Mouse (Mus musculus) heart, embryonic 16.5 days (tissue): ENCODE data around the gene Coro1c. TPM values are rescaled to one million over a fixed set of nuclear protein-coding genes. Genes with fewer than 3 reads are reported as not detected.
A peak's percentile ranks its signal among the peaks of the same experiment; 100 is the strongest.

Experiments
- ATAC-seq: fragments of 200-750 bp; cut with Nextera tagmentation; replicated peaks from 2 replicates; pipeline ENCODE4 v1.8.0; 2017; ENCODE audit warnings: moderate number of reproducible peaks; ENCODE audit not compliant: insufficient read depth, low FRiP score; ENCODE audit errors: extremely low read depth
- H3K27ac ChIP-seq: fragments of 300-500 bp; sonication (generic); 2 replicates; pipeline ENCODE4 v1.5.1; 2014; ENCODE audit warnings: mild to moderate bottlenecking, low read length, control low read depth, moderate library complexity
- H3K27me3 ChIP-seq: fragments of 300-500 bp; sonication (generic); 2 replicates; pipeline ENCODE4 v1.6.1; 2014; ENCODE audit warnings: low read length, mixed read lengths; ENCODE audit not compliant: control insufficient read depth, insufficient read depth
- H3K36me3 ChIP-seq: fragments of 300-500 bp; sonication (generic); 2 replicates; pipeline ENCODE4 v1.6.1; 2014; ENCODE audit not compliant: control insufficient read depth, insufficient read depth
- H3K4me1 ChIP-seq: fragments of 300-500 bp; sonication (generic); 2 replicates; pipeline ENCODE4 v1.6.1; 2014; ENCODE audit warnings: low read length, mixed read lengths; ENCODE audit not compliant: control insufficient read depth, insufficient read depth
- H3K4me2 ChIP-seq: fragments of 300-500 bp; sonication (generic); 2 replicates; pipeline ENCODE4 v1.6.1; 2014; ENCODE audit warnings: low read depth, mild to moderate bottlenecking, control low read depth, low read length
- H3K4me3 ChIP-seq: fragments of 300-500 bp; sonication (generic); 2 replicates; pipeline ENCODE4 v1.5.1; 2014; ENCODE audit warnings: mild to moderate bottlenecking, control low read depth, low read length
- H3K9ac ChIP-seq: fragments of 300-500 bp; sonication (generic); 2 replicates; pipeline ENCODE4 v1.6.1; 2014; ENCODE audit warnings: low read length, control low read depth
- H3K9me3 ChIP-seq: fragments of 300-500 bp; sonication (generic); replicated peaks from 2 replicates; pipeline ENCODE4 v1.6.1; 2016; ENCODE audit warnings: low read length; ENCODE audit not compliant: control insufficient read depth
- WGBS: fragments of 180-500 bp; shearing (Covaris S2); extraction: QIAGEN DNeasy Blood & Tissue Kit; methylation state at CpG from one replicate; pipeline ENCODE4 v1.1.7; 2014; 5-methylcytosine and 5-hydroxymethylcytosine counted together
- polyA plus RNA-seq: library from polyadenylated mRNA; unstranded; fragments of >200 nt; fragmentation: Nextera tagmentation; extraction: Ambion mirVana; gene quantifications from 2 replicates; pipeline ENCODE4 v1.2.1, GENCODE M21; 2015

The Coro1c gene
- polyA plus RNA-seq, 1 experiment from 2014 or later, result 85.9 TPM

- Histone ChIP-seq H3K9me3 (no peaks in the 10 kb centered on the region), H3K4me3 (peak overlapping the region; percentile 9; the same call in 1 of the 2 replicates), H3K36me3 (no peaks in the 10 kb centered on the region), H3K4me2 (0 out of 2 replicates have a peak overlapping the region, but pooled peaks have one; percentile 0), H3K4me1 (no peaks in the 10 kb centered on the region), H3K9ac (no peak overlapping the region), H3K27ac (no peak overlapping the region), H3K27me3 (no peaks in the 10 kb centered on the region)
- WGBS, result 52% methylated on average over 4 of the region's 4 CpGs
- no peak for ATAC-seq
Observed at GRCm38 (mm10) chr5:113827991-113828411, 80.6 kb downstream of the Coro1c start.

DNA sequence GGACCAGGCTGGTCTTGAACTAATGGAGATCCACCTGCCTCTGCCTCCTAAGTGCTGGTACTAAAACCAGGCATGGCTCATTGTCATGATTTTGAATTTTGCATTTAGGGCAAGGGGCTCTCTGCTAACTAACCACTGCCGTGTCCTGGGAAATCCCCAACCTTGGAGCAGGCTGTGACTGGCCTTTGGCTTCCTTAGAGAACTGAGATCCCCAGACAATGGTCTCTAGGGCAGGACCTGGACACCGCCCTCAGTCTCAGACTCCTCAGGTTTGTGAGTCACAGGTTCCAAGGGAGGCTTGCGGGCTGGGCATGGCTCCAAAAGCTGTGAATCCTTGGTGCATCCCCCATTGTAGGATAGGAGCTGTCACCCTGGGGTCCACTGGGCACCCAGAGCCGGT lies 81.9 kb downstream of the Coro1c start:
- Histone ChIP-seq H3K9ac (no peak overlapping the region), H3K4me2 (no peak overlapping the region), H3K27me3 (no peaks in the 10 kb centered on the region), H3K36me3 (no peaks in the 10 kb centered on the region), H3K27ac (no peak overlapping the region), H3K9me3 (no peaks in the 10 kb centered on the region), H3K4me3 (no peak overlapping the region), H3K4me1 (no peaks in the 10 kb centered on the region)
- 82% methylated on average over 4 of the region's 4 CpGs for WGBS
- ATAC-seq, result no peak

DNA sequence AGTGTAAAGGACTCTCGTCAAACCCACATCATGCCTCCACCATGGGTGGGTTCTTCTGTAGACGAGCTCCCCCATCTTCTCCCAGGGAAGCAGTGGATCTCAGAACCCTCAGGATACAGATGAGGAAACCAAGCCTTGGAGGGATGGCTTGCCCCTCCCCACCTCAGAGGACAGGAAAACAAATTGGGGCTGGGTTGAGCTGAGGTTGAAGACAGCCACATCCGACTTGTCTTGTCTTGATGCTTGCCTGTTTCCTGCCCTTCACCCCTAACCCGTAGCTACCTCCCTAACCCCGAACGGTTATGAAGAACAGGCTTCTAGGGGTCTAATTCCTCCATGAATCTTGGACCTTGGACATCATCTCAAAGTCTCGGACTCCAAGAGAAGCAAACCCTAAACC lies 83.0 kb downstream of the Coro1c start:
- peak overlapping the region; percentile 23 for H3K4me2 ChIP-seq
- WGBS, result 70% methylated on average over 7 of the region's 7 CpGs
- no peak for ATAC-seq
- no peak overlapping the region for H3K9ac ChIP-seq
- no peaks in the 10 kb centered on the region for H3K9me3 ChIP-seq
- no peaks in the 10 kb centered on the region for H3K27me3 ChIP-seq
- no peak overlapping the region for H3K4me3 ChIP-seq
- H3K36me3 ChIP-seq, result no peaks in the 10 kb centered on the region
- H3K27ac ChIP-seq, result no peak overlapping the region
- H3K4me1 ChIP-seq, result no peaks in the 10 kb centered on the region

DNA sequence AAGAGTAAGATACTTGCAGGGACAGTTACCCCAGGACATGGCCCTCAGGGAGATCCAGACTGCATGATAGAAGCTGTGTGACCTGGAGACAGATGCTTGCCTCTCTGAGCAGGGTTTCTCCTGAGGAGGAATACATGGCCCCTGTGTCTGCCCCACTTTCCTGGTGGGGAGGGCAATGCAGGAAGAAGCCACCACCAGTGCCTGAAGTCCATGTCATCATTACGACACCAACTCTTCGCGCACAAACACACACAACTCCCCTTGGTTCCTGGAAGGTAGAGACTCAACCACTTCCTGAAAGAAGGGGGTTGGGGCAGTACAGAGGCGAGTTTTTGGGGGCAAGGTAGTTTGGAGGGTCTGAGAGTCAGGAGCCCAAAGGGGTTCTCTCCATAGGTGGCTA lies 84.3 kb downstream of the Coro1c start:
- no peaks in the 10 kb centered on the region for H3K4me1 ChIP-seq
- no peak overlapping the region for H3K4me2 ChIP-seq
- H3K27me3 ChIP-seq, result no peaks in the 10 kb centered on the region; the same call in 1 of the 2 replicates
- WGBS, result 77% methylated on average over 4 of the region's 4 CpGs
- no peak for ATAC-seq
- no peaks in the 10 kb centered on the region for H3K9me3 ChIP-seq
- no peak overlapping the region for H3K27ac ChIP-seq
- H3K36me3 ChIP-seq, result no peaks in the 10 kb centered on the region
- H3K9ac ChIP-seq, result no peak overlapping the region
- H3K4me3 ChIP-seq, result no peak overlapping the region

- Histone ChIP-seq H3K4me1 (no peaks in the 10 kb centered on the region), H3K36me3 (no peaks in the 10 kb centered on the region), H3K9me3 (no peaks in the 10 kb centered on the region), H3K9ac (no peak overlapping the region), H3K27ac (no peak overlapping the region), H3K27me3 (no peaks in the 10 kb centered on the region; the same call in 1 of the 2 replicates), H3K4me3 (no peak overlapping the region), H3K4me2 (no peak overlapping the region)
- 70% methylated on average over 14 of the region's 14 CpGs for WGBS
- no peak for ATAC-seq
Observed at GRCm38 (mm10) chr5:113818572-113818971, 90.0 kb downstream of the Coro1c start.

GRCm38 (mm10) chr5:113815638-113816152 lies 92.9 kb downstream of the Coro1c start:
- Histone ChIP-seq H3K4me2 (no peak overlapping the region), H3K27ac (no peak overlapping the region), H3K4me1 (no peaks in the 10 kb centered on the region), H3K27me3 (no peaks in the 10 kb centered on the region; the same call in 1 of the 2 replicates), H3K4me3 (no peak overlapping the region), H3K9ac (no peak overlapping the region), H3K9me3 (peaks cover 9% of the 10 kb centered on the region; the same call in 1 of the 2 replicates), H3K36me3 (no peaks in the 10 kb centered on the region)
- WGBS, result 17% methylated on average over 15 of the region's 15 CpGs
- ATAC-seq, result no peak

GRCm38 (mm10) chr5:113815041-113815389 lies 93.5 kb downstream of the Coro1c start:
- Histone ChIP-seq H3K9me3 (peaks cover 9% of the 10 kb centered on the region; the same call in 1 of the 2 replicates), H3K4me3 (no peak overlapping the region), H3K9ac (no peak overlapping the region), H3K4me1 (no peaks in the 10 kb centered on the region), H3K27me3 (no peaks in the 10 kb centered on the region; the same call in 1 of the 2 replicates), H3K27ac (no peak overlapping the region), H3K36me3 (no peaks in the 10 kb centered on the region), H3K4me2 (no peak overlapping the region)
- WGBS, result 51% methylated on average over 11 of the region's 11 CpGs
- ATAC-seq, result no peak

DNA sequence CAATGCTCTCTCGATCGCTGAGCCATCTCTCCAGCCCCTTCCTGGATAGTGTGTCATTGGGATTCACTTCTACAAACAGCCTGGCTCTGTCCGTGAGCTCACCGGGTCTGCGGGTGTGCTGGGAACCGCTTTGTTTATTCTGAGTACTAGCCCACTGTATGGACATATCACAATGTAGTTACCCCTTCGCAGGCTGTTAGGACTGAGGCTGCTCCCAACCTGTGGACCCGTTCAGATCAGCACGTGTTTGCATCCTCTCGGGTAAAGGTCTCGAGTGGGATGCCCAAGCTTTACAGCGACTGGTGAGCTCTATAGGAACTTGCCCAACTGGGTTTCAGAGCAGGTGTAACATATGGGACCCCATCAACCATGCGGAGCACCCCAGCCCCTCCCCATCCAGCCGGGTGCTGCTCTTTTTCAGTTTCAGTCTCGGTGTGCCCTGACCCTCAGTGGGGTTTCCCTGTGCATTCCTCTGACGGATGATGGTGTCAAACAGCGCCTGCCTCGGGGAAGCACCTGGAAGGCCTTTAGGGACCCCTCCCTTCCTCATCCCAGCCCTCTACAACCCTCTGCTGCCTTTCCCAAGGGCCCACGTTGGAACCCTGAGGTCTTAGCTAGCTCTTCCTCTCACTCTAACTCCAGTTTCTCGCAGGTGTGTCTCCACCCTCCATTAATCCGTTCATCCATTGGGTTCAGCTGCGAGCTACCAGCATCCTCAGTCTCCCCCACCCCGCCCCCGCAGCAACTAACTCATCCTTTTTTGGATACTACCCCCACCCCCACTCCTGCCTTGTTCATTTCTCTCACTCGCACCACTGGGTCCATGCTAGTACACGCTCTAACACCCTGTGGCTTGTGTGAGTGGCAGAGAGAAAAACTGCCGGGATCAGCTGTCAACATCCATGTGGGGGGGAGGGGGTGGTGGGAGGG lies 94.2 kb downstream of the Coro1c start:
- ATAC-seq, result no peak
- H3K9ac ChIP-seq, result no peak overlapping the region
- no peaks in the 10 kb centered on the region for H3K36me3 ChIP-seq
- H3K4me2 ChIP-seq, result no peak overlapping the region
- 35% methylated on average over 27 of the region's 27 CpGs for WGBS
- H3K9me3 ChIP-seq, result peaks cover 9% of the 10 kb centered on the region; the same call in 1 of the 2 replicates
- no peak overlapping the region for H3K27ac ChIP-seq
- no peaks in the 10 kb centered on the region for H3K4me1 ChIP-seq
- H3K27me3 ChIP-seq, result no peaks in the 10 kb centered on the region; the same call in 1 of the 2 replicates
- no peak overlapping the region for H3K4me3 ChIP-seq

DNA sequence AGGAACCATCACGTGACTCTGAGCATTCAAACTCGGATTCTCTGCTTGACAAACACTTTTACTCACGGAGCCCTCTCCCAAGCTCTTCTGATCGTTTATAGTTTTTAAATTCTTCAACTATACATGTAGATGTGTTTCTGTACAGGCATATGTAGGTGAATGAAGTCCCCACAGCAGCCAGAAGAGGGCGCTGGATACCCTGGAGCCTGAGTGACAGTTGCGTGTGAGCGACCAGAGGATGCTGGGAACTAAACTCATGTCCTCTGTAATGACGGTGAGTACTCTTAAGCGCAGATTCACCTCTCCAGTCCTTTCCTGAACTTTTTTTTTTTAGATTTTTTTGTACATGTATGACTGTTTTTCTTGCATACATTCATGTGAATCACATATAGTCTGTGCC lies 95.0 kb downstream of the Coro1c start:
- Histone ChIP-seq H3K36me3 (no peaks in the 10 kb centered on the region), H3K4me1 (no peaks in the 10 kb centered on the region), H3K4me2 (no peak overlapping the region), H3K4me3 (no peak overlapping the region), H3K9ac (no peak overlapping the region), H3K27ac (no peak overlapping the region), H3K27me3 (no peaks in the 10 kb centered on the region; the same call in 1 of the 2 replicates), H3K9me3 (peaks cover 9% of the 10 kb centered on the region; the same call in 1 of the 2 replicates)
- no peak for ATAC-seq
- WGBS, result 19% methylated on average over 9 of the region's 9 CpGs
